Mouse (Mus musculus): ENCODE measurements around the gene Tmem207. TPM values are rescaled to one million over a fixed set of nuclear protein-coding genes. Genes with fewer than 3 reads are reported as not detected.

The Tmem207 gene
- polyA plus RNA-seq, 2 experiments, result not detected

- ATAC-seq (ENCODE audit: insufficient read depth) (no peak), DNase-seq (ENCODE audit: low read depth in 3 of 3, low spot score in 3 of 3) (no peak)
- Histone ChIP-seq H3K4me2 (ENCODE audit: low read depth) (no peak overlapping the region), H3K9ac (replicated peaks) (no peak overlapping the region), H3K36me3 (replicated peaks; ENCODE audit: control insufficient read depth, insufficient read depth, low read depth) (no peaks in the 10 kb centered on the region), H3K27ac (no peak overlapping the region), H3K4me3 (ENCODE audit: insufficient read depth in 1 of 2, low read depth in 2 of 2, low read length in 2 of 2) (no peak overlapping the region), H3K4me1 (replicated peaks; ENCODE audit: control insufficient read depth in 2 of 2, insufficient read depth in 2 of 2, low read length in 1 of 2) (no peaks in the 10 kb centered on the region), H3K9me3 (ENCODE audit: control insufficient read depth, low read length) (no peaks in the 10 kb centered on the region), H3K27me3 (ENCODE audit: control insufficient read depth, insufficient read depth, low read length) (no peaks in the 10 kb centered on the region)
- WGBS (ENCODE audit: insufficient replicate concordance), result 33% methylated on average over 2 of the region's 2 CpGs
- TF ChIP-seq EP300 (IDR thresholded peaks at IDR 0.05; ENCODE audit: low read depth) (no peak), CTCF (IDR thresholded peaks at IDR 0.05; ENCODE audit: low read depth) (no peak)
Measured at GRCm38 (mm10) chr16:26561743-26562142, 35.2 kb upstream of the Tmem207 start.

GRCm38 (mm10) chr16:26558797-26559196 is 32.2 kb upstream of the Tmem207 start:
- no peak overlapping the region for H3K27ac ChIP-seq
- TF ChIP-seq EP300 (IDR thresholded peaks at IDR 0.05; ENCODE audit: low read depth), result no peak
- no peak for TF ChIP-seq CTCF (IDR thresholded peaks at IDR 0.05; ENCODE audit: low read depth)
- H3K4me1 ChIP-seq (replicated peaks; ENCODE audit: control insufficient read depth in 2 of 2, insufficient read depth in 2 of 2, low read length in 1 of 2), result no peaks in the 10 kb centered on the region
- WGBS (ENCODE audit: insufficient replicate concordance), result 39% methylated on average over 1 of the region's 1 CpGs
- ATAC-seq (ENCODE audit: insufficient read depth) (no peak), DNase-seq (ENCODE audit: low read depth in 3 of 3, low spot score in 3 of 3) (no peak)
- H3K4me3 ChIP-seq (ENCODE audit: insufficient read depth in 1 of 2, low read depth in 2 of 2, low read length in 2 of 2), result no peak overlapping the region
- H3K9me3 ChIP-seq (ENCODE audit: control insufficient read depth, low read length), result no peaks in the 10 kb centered on the region
- H3K9ac ChIP-seq (replicated peaks), result no peak overlapping the region
- no peaks in the 10 kb centered on the region for H3K36me3 ChIP-seq (replicated peaks; ENCODE audit: control insufficient read depth, insufficient read depth, low read depth)
- no peaks in the 10 kb centered on the region for H3K27me3 ChIP-seq (ENCODE audit: control insufficient read depth, insufficient read depth, low read length)
- H3K4me2 ChIP-seq (ENCODE audit: low read depth), result no peak overlapping the region

- no peak overlapping the region for H3K9ac ChIP-seq (replicated peaks)
- DNase-seq (ENCODE audit: low read depth in 3 of 3, low spot score in 3 of 3) (no peak), ATAC-seq (ENCODE audit: insufficient read depth) (no peak)
- no peaks in the 10 kb centered on the region for H3K27me3 ChIP-seq (ENCODE audit: control insufficient read depth, insufficient read depth, low read length)
- no peak for TF ChIP-seq CTCF (IDR thresholded peaks at IDR 0.05; ENCODE audit: low read depth)
- H3K4me2 ChIP-seq (ENCODE audit: low read depth), result no peak overlapping the region
- H3K36me3 ChIP-seq (replicated peaks; ENCODE audit: control insufficient read depth, insufficient read depth, low read depth), result no peaks in the 10 kb centered on the region
- 30% methylated on average over 3 of the region's 3 CpGs for WGBS (ENCODE audit: insufficient replicate concordance)
- no peak overlapping the region for H3K27ac ChIP-seq
- H3K4me3 ChIP-seq (ENCODE audit: insufficient read depth in 1 of 2, low read depth in 2 of 2, low read length in 2 of 2), result no peak overlapping the region
- H3K9me3 ChIP-seq (ENCODE audit: control insufficient read depth, low read length), result no peaks in the 10 kb centered on the region
- no peaks in the 10 kb centered on the region for H3K4me1 ChIP-seq (replicated peaks; ENCODE audit: control insufficient read depth in 2 of 2, insufficient read depth in 2 of 2, low read length in 1 of 2)
Measured at GRCm38 (mm10) chr16:26552234-26552633, 25.7 kb upstream of the Tmem207 start.

GRCm38 (mm10) chr16:26549221-26549620 is 22.7 kb upstream of the Tmem207 start:
- H3K36me3 ChIP-seq (replicated peaks; ENCODE audit: control insufficient read depth, insufficient read depth, low read depth), result no peaks in the 10 kb centered on the region
- H3K27ac ChIP-seq, result no peak overlapping the region
- H3K27me3 ChIP-seq (ENCODE audit: control insufficient read depth, insufficient read depth, low read length), result no peaks in the 10 kb centered on the region
- H3K9ac ChIP-seq (replicated peaks), result no peak overlapping the region
- H3K9me3 ChIP-seq (ENCODE audit: control insufficient read depth, low read length), result no peaks in the 10 kb centered on the region
- no peak overlapping the region for H3K4me3 ChIP-seq (ENCODE audit: insufficient read depth in 1 of 2, low read depth in 2 of 2, low read length in 2 of 2)
- no peak overlapping the region for H3K4me2 ChIP-seq (ENCODE audit: low read depth)
- DNase-seq (ENCODE audit: low read depth in 3 of 3, low spot score in 3 of 3), result no peak
- no peaks in the 10 kb centered on the region for H3K4me1 ChIP-seq (replicated peaks; ENCODE audit: control insufficient read depth in 2 of 2, insufficient read depth in 2 of 2, low read length in 1 of 2)
- TF ChIP-seq CTCF (IDR thresholded peaks at IDR 0.05; ENCODE audit: low read depth) (no peak), EP300 (IDR thresholded peaks at IDR 0.05; ENCODE audit: low read depth) (no peak)
- ATAC-seq (ENCODE audit: insufficient read depth), result no peak
- 67% methylated on average over 2 of the region's 2 CpGs for WGBS (ENCODE audit: insufficient replicate concordance)

GRCm38 (mm10) chr16:26546879-26547206 is 20.3 kb upstream of the Tmem207 start:
- TF ChIP-seq CTCF (IDR thresholded peaks at IDR 0.05; ENCODE audit: low read depth) (no peak), EP300 (IDR thresholded peaks at IDR 0.05; ENCODE audit: low read depth) (no peak)
- Histone ChIP-seq H3K4me1 (replicated peaks; ENCODE audit: control insufficient read depth in 2 of 2, insufficient read depth in 2 of 2, low read length in 1 of 2) (no peaks in the 10 kb centered on the region), H3K9me3 (ENCODE audit: control insufficient read depth, low read length) (no peaks in the 10 kb centered on the region), H3K4me3 (ENCODE audit: insufficient read depth in 1 of 2, low read depth in 2 of 2, low read length in 2 of 2) (no peak overlapping the region), H3K27me3 (ENCODE audit: control insufficient read depth, insufficient read depth, low read length) (no peaks in the 10 kb centered on the region), H3K27ac (no peak overlapping the region), H3K36me3 (replicated peaks; ENCODE audit: control insufficient read depth, insufficient read depth, low read depth) (no peaks in the 10 kb centered on the region), H3K9ac (replicated peaks) (no peak overlapping the region), H3K4me2 (ENCODE audit: low read depth) (no peak overlapping the region)
- ATAC-seq (ENCODE audit: insufficient read depth), result no peak
- WGBS (ENCODE audit: insufficient replicate concordance), result 73% methylated on average over 1 of the region's 1 CpGs
- no peak for DNase-seq (ENCODE audit: low read depth in 3 of 3, low spot score in 3 of 3)
